10 mouse cellular contexts compared by ENCODE assay signal in the genomic region with DNA sequence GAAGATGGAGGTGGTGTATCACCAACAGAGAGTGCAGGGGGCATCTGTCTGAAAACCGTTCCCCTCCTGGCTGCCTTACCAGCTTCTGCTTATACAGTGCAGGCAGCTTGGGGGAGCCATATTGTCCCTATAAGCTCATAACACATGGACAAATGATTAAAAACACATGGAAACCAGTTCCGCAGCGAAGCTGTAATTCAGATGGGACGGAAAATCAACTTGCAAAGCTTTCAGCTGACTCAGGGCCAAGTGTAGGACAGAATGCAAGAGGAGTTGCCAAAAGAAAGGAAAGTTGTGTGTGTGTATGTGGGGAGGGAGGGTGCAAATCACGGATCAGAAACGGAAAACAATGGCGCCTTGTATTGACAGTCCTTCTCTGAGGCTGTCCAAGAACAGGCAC. TPM values are rescaled to one million over a fixed set of nuclear protein-coding genes. Genes with fewer than 3 reads are reported as not detected.
DNase-seq lines count a peak whose midpoint lies in the region; ATAC-seq and TF ChIP-seq lines count a peak whose summit lies in the region.
"Had no signal": no experiment of that assay in that cellular context is flagged by ENCODE, and none has a peak within 500 bp of the region (broad histone marks: within the 10 kb centered on the region; RNA-seq: fewer than 3 reads in every experiment).

No protein-coding gene starts in this region.

- no peaks in the 10 kb centered on the region for H3K27me3 ChIP-seq in heart, postnatal 0 days (ENCODE audit: control insufficient read depth, insufficient read depth, low read length)
- no peaks in the 10 kb centered on the region for H3K27me3 ChIP-seq in stomach, postnatal 0 days (ENCODE audit: control insufficient read depth, insufficient read depth, low read length)
- H3K27me3 ChIP-seq: midbrain, embryonic 15.5 days had no signal

- no peak overlapping the region for H3K4me2 ChIP-seq in heart, postnatal 0 days (ENCODE audit: low read depth, low read length)
- no peak overlapping the region; the same call in 1 of the 2 replicates for H3K4me2 ChIP-seq in stomach, postnatal 0 days (replicated peaks; ENCODE audit: low read depth)
- H3K4me2 ChIP-seq: midbrain, embryonic 15.5 days had no signal

- H3K36me3 ChIP-seq in heart, postnatal 0 days (replicated peaks; ENCODE audit: control insufficient read depth, insufficient read depth, low read length) = no peaks in the 10 kb centered on the region
- no peaks in the 10 kb centered on the region for H3K36me3 ChIP-seq in stomach, postnatal 0 days (ENCODE audit: control insufficient read depth, insufficient read depth, low read length)
- H3K36me3 ChIP-seq: midbrain, embryonic 15.5 days had no signal

- intact Hi-C loops in left cerebral cortex, adult 2 months (cut with DNase I) = no loop called here

- 61% methylated on average over 7 of the region's 7 CpGs for WGBS in heart, postnatal 0 days
- 41% methylated on average over 7 of the region's 7 CpGs for WGBS in stomach, postnatal 0 days

- no peak overlapping the region for H3K4me3 ChIP-seq in heart, postnatal 0 days (ENCODE audit: low read depth, low read length)
- no peak overlapping the region for H3K4me3 ChIP-seq in stomach, postnatal 0 days (ENCODE audit: low read depth, low read length)
- H3K4me3 ChIP-seq in left cerebral cortex, adult 2 months = no peak overlapping the region
- H3K4me3 ChIP-seq: midbrain, embryonic 15.5 days had no signal

- DNase-seq in heart, postnatal 0 days (ENCODE audit: low spot score) = peak; percentile 11
- no peak for DNase-seq in heart, adult 8-10 months (ENCODE audit: low spot score)
- DNase-seq in right cerebral cortex, postnatal 25 days = peak; percentile 6
- no peak for DNase-seq in right cerebral cortex, postnatal 14 days
- DNase-seq in hindlimb bud, embryonic 11.5 days (ENCODE audit: extremely low spot score, low read depth, low spot score) = peak; percentile 69
- no peak for DNase-seq in stomach, postnatal 0 days (ENCODE audit: low spot score)
- DNase-seq in left cerebral cortex, adult 2 months (ENCODE audit: extremely low spot score in 1 of 2, low spot score in 2 of 2) = no peak
- DNase-seq in MN1 (ENCODE audit: low spot score) = no peak

- H3K27ac ChIP-seq in heart, postnatal 0 days (ENCODE audit: low read depth) = no peak overlapping the region; the same call in 1 of the 2 replicates
- 0 out of 2 replicates have a peak overlapping the region, but pooled peaks have one; percentile 30 for H3K27ac ChIP-seq in stomach, postnatal 0 days (replicated peaks)
- no peak overlapping the region for H3K27ac ChIP-seq in left cerebral cortex, adult 2 months
- H3K27ac ChIP-seq: midbrain, embryonic 15.5 days had no signal

- no peak overlapping the region for H3K9ac ChIP-seq in heart, postnatal 0 days (replicated peaks; ENCODE audit: low read depth, low read length)
- H3K9ac ChIP-seq in stomach, postnatal 0 days (ENCODE audit: low read length) = no peak overlapping the region
- H3K9ac ChIP-seq: midbrain, embryonic 15.5 days had no signal

- no peaks in the 10 kb centered on the region for H3K4me1 ChIP-seq in heart, postnatal 0 days (ENCODE audit: control insufficient read depth, insufficient read depth)
- H3K4me1 ChIP-seq in stomach, postnatal 0 days (replicated peaks; ENCODE audit: control insufficient read depth, insufficient read depth) = no peaks in the 10 kb centered on the region
- H3K4me1 ChIP-seq: midbrain, embryonic 15.5 days had no signal

- no peak for ATAC-seq in heart, postnatal 0 days (ENCODE audit: insufficient read depth, low read depth)
- no peak for ATAC-seq in stomach, postnatal 0 days (ENCODE audit: low FRiP score, low TSS enrichment)
- ATAC-seq: midbrain, embryonic 15.5 days had no signal

- no peak for TF ChIP-seq CTCF in heart, postnatal 0 days (IDR thresholded peaks at IDR 0.05; ENCODE audit: low read depth)
- peak; percentile 23 for TF ChIP-seq CTCF in stomach, postnatal 0 days (IDR thresholded peaks at IDR 0.05; ENCODE audit: low read depth)
- no peak for TF ChIP-seq CTCF in left cerebral cortex, adult 2 months (IDR thresholded peaks at IDR 0.05)

- H3K9me3 ChIP-seq in heart, postnatal 0 days (replicated peaks; ENCODE audit: control insufficient read depth, low read length) = no peaks in the 10 kb centered on the region
- no peaks in the 10 kb centered on the region for H3K9me3 ChIP-seq in stomach, postnatal 0 days (ENCODE audit: control insufficient read depth, low read length)
- H3K9me3 ChIP-seq: midbrain, embryonic 15.5 days had no signal

- no peak for TF ChIP-seq EP300 in heart, postnatal 0 days (IDR thresholded peaks at IDR 0.05; ENCODE audit: low read depth)
- no peak for TF ChIP-seq EP300 in stomach, postnatal 0 days (optimal IDR thresholded peaks at IDR 0.05)

RNA-seq across cellular contexts. Expression of gene Cer1, which starts 6.1 kb away (rescaled TPM):
- not detected in 2 replicates for total RNA-seq in heart, postnatal 0 days (2014; rRNA removed; ENCODE audit: low replicate concordance)
- not detected in 2 replicates for polyA plus RNA-seq in heart, postnatal 0 days (2015; fragmentation: Nextera tagmentation; extraction: Ambion mirVana)
- not detected for total RNA-seq in heart, adult 8-10 months (2022)
- polyA plus RNA-seq in stomach, postnatal 0 days (2015; fragmentation: Nextera tagmentation; extraction: Ambion mirVana) = 0.05 TPM in 1 of 2 replicates, not detected in the other
- total RNA-seq in left cerebral cortex, adult 2 months (2021) = under 1 TPM; 0.19 to 0.52 TPM
- polyA plus RNA-seq: midbrain, embryonic 15.5 days; small intestine, adult 2 months had no signal

RNA-seq across cellular contexts. Expression of gene Zdhhc21, which starts 31.3 kb away (rescaled TPM):
- 14.2 and 32.1 TPM in 2 replicates for total RNA-seq in heart, postnatal 0 days (2014; rRNA removed; ENCODE audit: low replicate concordance)
- polyA plus RNA-seq in heart, postnatal 0 days (2015; fragmentation: Nextera tagmentation; extraction: Ambion mirVana) = 4.7 and 5.4 TPM in 2 replicates
- total RNA-seq in heart, adult 8-10 months (2022) = 10 to 100 TPM in 3 of 4 experiments, 1 to 10 TPM in 1; 9.2 to 12.5 (median 11.1) TPM
- polyA plus RNA-seq in stomach, postnatal 0 days (2015; fragmentation: Nextera tagmentation; extraction: Ambion mirVana) = 9.9 and 10.4 TPM in 2 replicates
- total RNA-seq in left cerebral cortex, adult 2 months (2021) = 10 to 100 TPM; 63.4 to 64.4 TPM

Comparison
In these comparisons a context has a peak if more than half of its experiments do, and no peak if none do; other contexts are left out.
1. DNase-seq: peak in heart, postnatal 0 days (single experiment), right cerebral cortex, postnatal 25 days (single experiment) and hindlimb bud, embryonic 11.5 days (single experiment); none in heart, adult 8-10 months (single experiment), right cerebral cortex, postnatal 14 days (single experiment), stomach, postnatal 0 days (single experiment), left cerebral cortex, adult 2 months (0 of 2) and MN1 (single experiment).